In genomic region chr5:151189789-151190378, GRCm38 (mm10) we compare ENCODE assay signal across 8 mouse cellular contexts. TPM values are rescaled to one million over a fixed set of nuclear protein-coding genes. Genes with fewer than 3 reads are reported as not detected.
DNase-seq lines count a peak whose midpoint lies in the region; ATAC-seq and TF ChIP-seq lines count a peak whose summit lies in the region.

No protein-coding gene starts in this region.

- H3K27ac ChIP-seq in heart, embryonic 16.5 days (ENCODE audit: low read length): peak overlapping the region; percentile 63
- peak overlapping the region; percentile 78 for H3K27ac ChIP-seq in liver, postnatal 0 days (ENCODE audit: low read depth)
- H3K27ac ChIP-seq in neural tube, embryonic 13.5 days (replicated peaks): peak overlapping the region; percentile 6; the same call in 1 of the 2 replicates

- WGBS in heart, embryonic 16.5 days: 1% methylated on average over 27 of the region's 27 CpGs
- WGBS in liver, postnatal 0 days (ENCODE audit: insufficient replicate concordance): 1% methylated on average over 27 of the region's 27 CpGs
- WGBS in neural tube, embryonic 13.5 days: 2% methylated on average over 27 of the region's 27 CpGs

- peak overlapping the region; percentile 71 for H3K4me3 ChIP-seq in heart, embryonic 16.5 days (ENCODE audit: low read length)
- peak overlapping the region; percentile 58 for H3K4me3 ChIP-seq in liver, postnatal 0 days (ENCODE audit: low read depth, low read length)
- H3K4me3 ChIP-seq in neural tube, embryonic 13.5 days: peak overlapping the region; percentile 46

- peak; percentile 87 for ATAC-seq in heart, embryonic 16.5 days (replicated peaks; ENCODE audit: extremely low read depth, insufficient read depth, low FRiP score)
- peak; percentile 91 for ATAC-seq in liver, postnatal 0 days
- ATAC-seq in neural tube, embryonic 13.5 days (ENCODE audit: low read depth): peak; percentile 87

- TF ChIP-seq CTCF in liver, postnatal 0 days (IDR thresholded peaks at IDR 0.05; ENCODE audit: low read depth): no peak

- peak; percentile 38 to 43 for DNase-seq in urinary bladder, adult 18-20 months (ENCODE audit: low spot score in 2 of 2)
- no peak for DNase-seq in urinary bladder, postnatal 10 days (ENCODE audit: low spot score)
- DNase-seq in fibroblast of lung, adult 2 months (ENCODE audit: low read depth): peak; percentile 79
- DNase-seq in kidney, postnatal 10 days: peak; percentile 82
- DNase-seq in liver, postnatal 0 days: peak; percentile 61
- peak; percentile 34 for DNase-seq in urinary bladder, adult 2 months (ENCODE audit: low spot score)

- no peaks in the 10 kb centered on the region for H3K27me3 ChIP-seq in heart, embryonic 16.5 days (ENCODE audit: control insufficient read depth, insufficient read depth, low read length)
- no peaks in the 10 kb centered on the region for H3K27me3 ChIP-seq in liver, postnatal 0 days (ENCODE audit: insufficient read depth, low read length)
- peaks cover 9% of the 10 kb centered on the region; the same call in 1 of the 2 replicates for H3K27me3 ChIP-seq in neural tube, embryonic 13.5 days

- peaks cover 4% of the 10 kb centered on the region for H3K4me1 ChIP-seq in heart, embryonic 16.5 days (ENCODE audit: control insufficient read depth, insufficient read depth, low read length)
- no peaks in the 10 kb centered on the region; the same call in 1 of the 2 replicates for H3K4me1 ChIP-seq in liver, postnatal 0 days (ENCODE audit: insufficient read depth)
- peaks cover 17% of the 10 kb centered on the region for H3K4me1 ChIP-seq in neural tube, embryonic 13.5 days (replicated peaks)

- no peak for TF ChIP-seq EP300 in liver, postnatal 0 days (IDR thresholded peaks at IDR 0.05; ENCODE audit: low read depth)

- H3K4me2 ChIP-seq in heart, embryonic 16.5 days (ENCODE audit: low read depth, low read length): peak overlapping the region; percentile 82
- H3K4me2 ChIP-seq in liver, postnatal 0 days (ENCODE audit: low read depth, low read length): peak overlapping the region; percentile 76
- peak overlapping the region; percentile 75 for H3K4me2 ChIP-seq in neural tube, embryonic 13.5 days

- H3K36me3 ChIP-seq in heart, embryonic 16.5 days (ENCODE audit: control insufficient read depth, insufficient read depth): no peaks in the 10 kb centered on the region
- no peaks in the 10 kb centered on the region for H3K36me3 ChIP-seq in liver, postnatal 0 days (replicated peaks; ENCODE audit: insufficient read depth, low read length)
- H3K36me3 ChIP-seq in neural tube, embryonic 13.5 days: no peaks in the 10 kb centered on the region

- no peaks in the 10 kb centered on the region for H3K9me3 ChIP-seq in heart, embryonic 16.5 days (replicated peaks; ENCODE audit: control insufficient read depth, low read length)
- no peaks in the 10 kb centered on the region for H3K9me3 ChIP-seq in liver, postnatal 0 days (ENCODE audit: low read length)
- no peaks in the 10 kb centered on the region for H3K9me3 ChIP-seq in neural tube, embryonic 13.5 days

- peak overlapping the region; percentile 76 for H3K9ac ChIP-seq in heart, embryonic 16.5 days (ENCODE audit: low read length)
- H3K9ac ChIP-seq in liver, postnatal 0 days (replicated peaks): peak overlapping the region; percentile 69
- H3K9ac ChIP-seq in neural tube, embryonic 13.5 days: peak overlapping the region; percentile 72

RNA-seq across cellular contexts. Expression of gene Stard13, which starts 43.8 kb away (rescaled TPM):
- polyA plus RNA-seq in heart, embryonic 16.5 days (2015; fragmentation: Nextera tagmentation; extraction: Ambion mirVana): 4.5 and 6.2 TPM in 2 replicates
- 1.0 and 1.1 TPM in 2 replicates for polyA plus RNA-seq in liver, postnatal 0 days (2015; fragmentation: Nextera tagmentation; extraction: Ambion mirVana)
- polyA plus RNA-seq in neural tube, embryonic 13.5 days (2015; fragmentation: Nextera tagmentation; extraction: Ambion mirVana): 8.5 and 10.0 TPM in 2 replicates
- polyA plus RNA-seq in urinary bladder, adult 2 months (2012; rRNA removed): 24.8 and 27.0 TPM in 2 replicates

Comparison
In these comparisons a context has a peak if more than half of its experiments do, and no peak if none do; other contexts are left out.
1. H3K27ac ChIP-seq: peak in every context shown above with its lines; median percentile 78 in liver, postnatal 0 days; 63 in heart, embryonic 16.5 days; 6 in neural tube, embryonic 13.5 days.